Mouse (Mus musculus): ENCODE measurements around the gene Vps13d.

Vps13d gene

DNA sequence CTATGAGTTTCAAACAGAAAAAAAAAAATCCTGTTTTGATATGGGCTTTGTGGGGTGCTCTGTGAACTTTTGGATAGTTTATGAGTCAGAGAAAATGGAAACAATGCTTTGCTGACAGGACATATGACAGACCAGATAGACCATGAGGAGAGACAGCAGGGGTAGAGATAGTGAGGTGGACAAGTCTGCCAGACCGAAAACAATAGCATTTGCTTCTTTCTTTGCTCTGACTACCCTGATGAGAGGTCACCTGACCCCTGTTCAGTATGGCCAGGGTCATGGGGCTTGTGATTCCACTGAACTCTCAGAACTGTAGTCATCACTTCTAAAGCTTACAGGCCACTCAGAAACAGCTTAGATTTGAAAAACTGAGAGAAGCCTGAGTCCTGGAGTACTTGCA lies 217.7 kb downstream of the Vps13d start:
- DNase-seq (ENCODE audit: low spot score in 2 of 2), result no peak

GRCm38 (mm10) chr4:144975505-144975904 lies 219.3 kb downstream of the Vps13d start:
- DNase-seq (ENCODE audit: low spot score in 2 of 2), result no peak

GRCm38 (mm10) chr4:144974458-144974857 lies 220.3 kb downstream of the Vps13d start:
- DNase-seq (ENCODE audit: low spot score in 2 of 2), result no peak

DNA sequence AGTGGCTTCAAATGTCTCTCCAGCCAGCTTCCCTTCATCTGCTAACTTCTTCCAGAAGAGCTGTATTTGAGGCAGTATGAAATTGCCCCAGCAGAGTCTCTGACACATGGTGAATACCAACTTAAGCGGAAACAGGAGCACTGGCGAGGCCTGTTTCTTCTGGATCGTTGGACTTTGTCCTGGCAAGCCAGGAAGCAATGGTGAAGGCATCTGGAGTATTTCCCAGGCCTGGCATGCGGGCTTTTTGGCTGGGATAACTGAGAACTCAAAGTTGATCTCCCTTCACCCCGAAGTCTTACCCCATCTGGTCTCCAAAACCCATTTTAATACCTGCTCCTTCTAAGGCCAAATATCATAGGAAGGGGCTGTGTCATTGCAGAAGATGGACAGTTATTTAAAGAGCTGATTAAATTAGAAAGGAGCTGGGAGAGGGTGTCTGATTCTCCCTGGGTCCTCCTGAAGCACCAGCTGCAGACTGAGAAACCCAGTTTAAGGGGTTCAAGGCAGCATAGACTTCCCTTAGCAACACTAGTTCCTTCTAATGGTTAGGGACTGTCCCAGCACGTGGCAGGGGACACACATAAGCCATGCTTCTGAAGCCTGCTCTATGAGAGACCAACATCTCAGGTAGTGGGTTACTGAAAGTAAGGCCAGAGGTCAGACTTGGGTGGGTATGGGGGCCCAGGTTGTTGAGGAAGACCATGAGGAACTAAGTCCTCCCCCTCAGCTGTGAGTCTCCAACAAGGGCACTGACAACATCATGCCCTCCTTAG lies 221.7 kb downstream of the Vps13d start:
- DNase-seq (ENCODE audit: low spot score in 2 of 2), result no peak

GRCm38 (mm10) chr4:144971048-144971447 lies 223.8 kb downstream of the Vps13d start:
- no peak for DNase-seq (ENCODE audit: low spot score in 2 of 2)

GRCm38 (mm10) chr4:144969030-144969429 lies 225.8 kb downstream of the Vps13d start:
- no peak for DNase-seq (ENCODE audit: low spot score in 2 of 2)

- DNase-seq (ENCODE audit: low spot score in 2 of 2), result no peak
Measured at GRCm38 (mm10) chr4:144968371-144968770, 226.4 kb downstream of the Vps13d start.

DNA sequence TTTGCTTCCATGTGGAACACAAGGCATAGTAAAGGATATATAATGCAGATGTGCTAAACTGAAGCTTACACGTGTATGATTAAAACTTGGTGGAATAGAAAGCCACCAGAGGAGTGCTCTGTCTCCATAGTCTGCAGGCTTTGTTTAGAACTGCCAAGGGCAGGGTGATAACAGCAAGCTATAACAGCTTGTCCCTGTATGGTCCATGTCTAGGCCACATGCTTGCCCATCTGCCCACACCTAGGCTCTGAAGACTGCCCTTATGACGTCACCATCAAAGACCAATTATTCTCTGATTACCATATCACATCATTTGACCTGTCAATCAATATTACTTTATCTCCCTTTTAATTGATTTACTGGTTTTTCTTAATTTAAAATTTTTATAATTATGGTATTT lies 229.6 kb downstream of the Vps13d start:
- DNase-seq (ENCODE audit: low spot score in 2 of 2), result no peak

GRCm38 (mm10) chr4:144961696-144962095 lies 233.1 kb downstream of the Vps13d start:
- DNase-seq (ENCODE audit: low spot score in 2 of 2), result no peak

GRCm38 (mm10) chr4:144961232-144961631 lies 233.6 kb downstream of the Vps13d start:
- no peak for DNase-seq (ENCODE audit: low spot score in 2 of 2)

DNA sequence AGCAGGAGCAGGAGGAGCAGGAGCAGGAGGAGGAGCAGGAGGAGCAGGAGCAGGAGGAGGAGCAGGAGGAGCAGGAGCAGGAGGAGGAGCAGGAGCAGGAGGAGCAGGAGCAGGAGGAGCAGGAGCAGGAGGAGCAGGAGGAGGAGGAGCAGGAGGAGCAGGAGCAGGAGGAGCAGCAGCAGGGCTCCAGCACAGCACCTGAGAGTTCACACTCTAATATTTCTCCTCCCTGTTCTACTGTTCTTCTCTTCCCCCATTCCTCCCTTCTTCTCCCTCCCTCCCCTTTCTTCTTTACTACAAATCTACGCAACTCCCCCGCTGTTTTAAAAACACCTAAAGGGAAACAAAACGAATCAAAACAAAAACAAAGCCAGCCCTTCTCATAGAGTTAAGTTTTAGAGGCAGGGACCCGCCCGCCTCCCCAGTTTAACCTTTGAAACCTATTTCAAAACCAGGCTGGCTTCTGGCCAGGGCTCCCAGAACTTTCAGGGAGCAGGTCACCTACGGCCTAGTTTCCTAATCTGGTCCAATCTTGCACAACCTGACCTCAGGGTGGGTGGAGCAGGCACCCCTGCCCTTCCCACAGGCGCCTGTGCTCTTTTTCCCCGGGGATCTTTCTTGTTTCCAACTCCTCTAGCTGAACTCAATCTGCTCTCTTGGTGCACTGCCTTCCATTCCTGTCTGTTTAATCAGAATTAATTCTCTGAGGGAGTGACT lies 234.5 kb downstream of the Vps13d start:
- no peak for DNase-seq (ENCODE audit: low spot score in 2 of 2)

- no peak for DNase-seq (ENCODE audit: low spot score in 2 of 2)
Measured at GRCm38 (mm10) chr4:144957721-144958120, 237.1 kb downstream of the Vps13d start.

- DNase-seq (ENCODE audit: low spot score in 2 of 2), result no peak
Measured at GRCm38 (mm10) chr4:144957186-144957585, 237.6 kb downstream of the Vps13d start.

GRCm38 (mm10) chr4:144956293-144956692 lies 238.5 kb downstream of the Vps13d start:
- no peak for DNase-seq (ENCODE audit: low spot score in 2 of 2)

DNA sequence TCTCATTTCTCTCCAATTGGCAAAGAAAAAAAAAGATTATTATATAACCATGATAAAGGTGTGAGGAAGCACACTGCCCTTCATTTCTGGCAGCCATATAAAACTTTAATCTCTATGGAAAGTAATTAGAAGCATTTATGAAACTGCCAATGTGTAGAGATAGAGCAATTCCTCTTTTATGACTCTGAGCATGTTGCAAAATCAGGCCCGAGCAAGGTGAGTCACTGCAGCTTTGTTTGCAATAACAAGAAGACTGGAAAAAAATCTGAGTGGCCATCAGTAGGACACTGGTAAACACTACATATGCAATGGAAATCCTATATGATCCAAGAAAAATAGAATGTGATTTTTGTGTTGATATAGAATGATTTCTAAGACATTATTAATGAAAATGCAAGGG lies 238.9 kb downstream of the Vps13d start:
- DNase-seq (ENCODE audit: low spot score in 2 of 2), result no peak

GRCm38 (mm10) chr4:144953421-144953820 lies 241.4 kb downstream of the Vps13d start:
- DNase-seq (ENCODE audit: low spot score in 2 of 2), result no peak

- no peak for DNase-seq (ENCODE audit: low spot score in 2 of 2)
Measured at GRCm38 (mm10) chr4:144951859-144952258, 242.9 kb downstream of the Vps13d start.

- no peak for DNase-seq (ENCODE audit: low spot score in 2 of 2)
Measured at GRCm38 (mm10) chr4:144950883-144951282, 243.9 kb downstream of the Vps13d start.

DNA sequence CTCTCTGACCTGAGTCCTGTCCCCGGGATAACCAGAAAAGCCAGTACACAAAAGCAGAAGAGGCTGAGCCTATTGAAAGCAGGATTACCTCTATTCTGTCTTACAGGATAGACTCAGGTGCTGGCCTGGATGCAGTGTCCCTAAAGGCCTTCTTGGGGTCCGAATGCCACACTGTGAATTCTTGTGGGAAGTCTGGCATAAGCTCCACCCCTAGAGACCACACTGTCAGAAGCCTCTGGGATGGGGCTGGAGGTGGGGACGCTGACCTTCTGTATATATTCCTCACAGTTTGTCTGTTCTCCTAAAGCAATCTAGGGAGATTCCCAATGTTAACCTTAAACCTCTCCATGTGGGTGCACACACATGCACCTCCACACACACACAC lies 244.5 kb downstream of the Vps13d start:
- DNase-seq (ENCODE audit: low spot score in 2 of 2), result no peak

GRCm38 (mm10) chr4:144949441-144950326 lies 245.1 kb downstream of the Vps13d start:
- no peak for DNase-seq (ENCODE audit: low spot score in 2 of 2)

GRCm38 (mm10) chr4:144947738-144948390 lies 246.9 kb downstream of the Vps13d start:
- DNase-seq (ENCODE audit: low spot score in 2 of 2), result no peak

DNA sequence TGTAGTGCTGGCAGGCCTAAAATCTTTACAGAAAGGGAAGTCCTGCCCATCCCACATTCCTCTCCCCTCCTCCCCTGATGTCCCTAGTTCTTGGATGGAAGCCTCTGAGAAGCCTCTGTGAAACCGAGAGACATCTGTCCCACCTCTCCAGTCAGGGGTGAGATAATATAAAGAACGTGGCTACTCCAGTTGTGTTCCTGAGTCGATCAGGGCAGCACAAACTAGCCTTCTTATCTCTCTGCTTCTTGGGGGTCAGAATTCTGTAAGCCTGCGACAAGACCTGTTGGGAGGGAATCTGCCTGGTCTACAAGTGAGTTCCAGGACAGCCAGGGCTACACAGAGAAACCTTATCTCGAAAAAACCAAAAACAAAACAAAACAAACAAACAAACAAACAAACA lies 251.5 kb downstream of the Vps13d start:
- no peak for DNase-seq (ENCODE audit: low spot score in 2 of 2)

Data from right cerebral cortex, postnatal 36 days (tissue).